Mouse (Mus musculus): ENCODE data around the gene Gm7029. TPM values are rescaled to one million over a fixed set of nuclear protein-coding genes. Genes with fewer than 3 reads are reported as not detected.
"Not testable (repeated sequence)": the region's sequence is repeated elsewhere in the genome, so short reads cannot be mapped to it uniquely, and the experiment has no call there.

The Gm7029 gene
- polyA plus RNA-seq, 1 experiment from 2014 or later = not detected

GRCm38 (mm10) chr17:33898193-33898592 is 24.6 kb downstream of the Gm7029 start:
- not testable (repeated sequence) for H3K4me1 ChIP-seq; H3K27ac ChIP-seq (replicated peaks); H3K27me3 ChIP-seq (ENCODE audit: low read depth, poor library complexity, severe bottlenecking); H3K36me3 ChIP-seq; H3K9me3 ChIP-seq (replicated peaks); H3K4me3 ChIP-seq; DNase-seq (ENCODE audit: low spot score)
- WGBS = 92% methylated on average over 4 of the region's 4 CpGs

- DNase-seq (ENCODE audit: low spot score) = no peak
- no peak overlapping the region for H3K27ac ChIP-seq (replicated peaks)
- no peaks in the 10 kb centered on the region for H3K9me3 ChIP-seq (replicated peaks)
- peaks cover under 1% of the 10 kb centered on the region; the same call in 1 of the 2 replicates for H3K4me1 ChIP-seq
- no peak overlapping the region for H3K4me3 ChIP-seq
- H3K27me3 ChIP-seq (ENCODE audit: low read depth, poor library complexity, severe bottlenecking) = no peaks in the 10 kb centered on the region
- no peaks in the 10 kb centered on the region for H3K36me3 ChIP-seq
- 87% methylated on average over 4 of the region's 4 CpGs for WGBS
These were observed 26.0 kb downstream of the Gm7029 start for GRCm38 (mm10) chr17:33899642-33900041.

GRCm38 (mm10) chr17:33900281-33900988 is 26.8 kb downstream of the Gm7029 start:
- no peak overlapping the region for H3K27ac ChIP-seq (replicated peaks)
- no peak overlapping the region for H3K4me3 ChIP-seq
- DNase-seq (ENCODE audit: low spot score) = no peak
- H3K4me1 ChIP-seq = peaks cover 5% of the 10 kb centered on the region
- H3K9me3 ChIP-seq (replicated peaks) = no peaks in the 10 kb centered on the region
- no peaks in the 10 kb centered on the region for H3K27me3 ChIP-seq (ENCODE audit: low read depth, poor library complexity, severe bottlenecking)
- H3K36me3 ChIP-seq = no peaks in the 10 kb centered on the region
- 88% methylated on average over 7 of the region's 7 CpGs for WGBS

GRCm38 (mm10) chr17:33900989-33901314 is 27.3 kb downstream of the Gm7029 start:
- Histone ChIP-seq H3K9me3 (replicated peaks) (no peaks in the 10 kb centered on the region), H3K27me3 (ENCODE audit: low read depth, poor library complexity, severe bottlenecking) (no peaks in the 10 kb centered on the region), H3K27ac (replicated peaks) (no peak overlapping the region), H3K4me3 (no peak overlapping the region), H3K36me3 (no peaks in the 10 kb centered on the region), H3K4me1 (peaks cover 5% of the 10 kb centered on the region)
- no peak for DNase-seq (ENCODE audit: low spot score)
- 86% methylated on average over 4 of the region's 4 CpGs for whole genome bisulfite sequencing

- peaks cover 5% of the 10 kb centered on the region for H3K4me1 ChIP-seq
- no peak overlapping the region for H3K4me3 ChIP-seq
- no peak for DNase-seq (ENCODE audit: low spot score)
- H3K36me3 ChIP-seq = no peaks in the 10 kb centered on the region
- H3K27me3 ChIP-seq (ENCODE audit: low read depth, poor library complexity, severe bottlenecking) = peaks cover 1% of the 10 kb centered on the region; the same call in 1 of the 2 replicates
- H3K27ac ChIP-seq (replicated peaks) = no peak overlapping the region
- 87% methylated on average over 4 of the region's 4 CpGs for WGBS
- H3K9me3 ChIP-seq (replicated peaks) = no peaks in the 10 kb centered on the region
These were observed 28.0 kb downstream of the Gm7029 start for GRCm38 (mm10) chr17:33901653-33902052.

GRCm38 (mm10) chr17:33902079-33902478 is 28.4 kb downstream of the Gm7029 start:
- Histone ChIP-seq H3K36me3 (no peaks in the 10 kb centered on the region), H3K4me3 (no peak overlapping the region), H3K4me1 (peaks cover 5% of the 10 kb centered on the region), H3K27ac (replicated peaks) (no peak overlapping the region), H3K9me3 (replicated peaks) (no peaks in the 10 kb centered on the region), H3K27me3 (ENCODE audit: low read depth, poor library complexity, severe bottlenecking) (peaks cover 6% of the 10 kb centered on the region; the same call in 1 of the 2 replicates)
- no peak for DNase-seq (ENCODE audit: low spot score)
- WGBS = 88% methylated on average over 4 of the region's 4 CpGs

- Histone ChIP-seq H3K4me3 (no peak overlapping the region), H3K4me1 (peaks cover 5% of the 10 kb centered on the region), H3K27ac (replicated peaks) (no peak overlapping the region), H3K27me3 (ENCODE audit: low read depth, poor library complexity, severe bottlenecking) (peaks cover 7% of the 10 kb centered on the region; the same call in 1 of the 2 replicates), H3K9me3 (replicated peaks) (no peaks in the 10 kb centered on the region), H3K36me3 (no peaks in the 10 kb centered on the region)
- DNase-seq (ENCODE audit: low spot score) = no peak
- WGBS = 85% methylated on average over 7 of the region's 7 CpGs
These were observed 28.9 kb downstream of the Gm7029 start for GRCm38 (mm10) chr17:33902491-33902890.

GRCm38 (mm10) chr17:33903911-33904651 is 30.4 kb downstream of the Gm7029 start:
- H3K4me1 ChIP-seq = peaks cover 17% of the 10 kb centered on the region
- not testable (repeated sequence) for DNase-seq (ENCODE audit: low spot score); H3K27me3 ChIP-seq (ENCODE audit: low read depth, poor library complexity, severe bottlenecking); H3K4me3 ChIP-seq; H3K9me3 ChIP-seq (replicated peaks); H3K27ac ChIP-seq (replicated peaks); H3K36me3 ChIP-seq
- 80% methylated on average over 6 of the region's 6 CpGs for WGBS

GRCm38 (mm10) chr17:33904835-33905234 is 31.2 kb downstream of the Gm7029 start, which contains the start of gene Platr17:
Gene Platr17 (plus strand): TSS chr17:33905135.
- WGBS = 29% methylated on average over 4 of the region's 4 CpGs
- not testable (repeated sequence) for H3K4me3 ChIP-seq; H3K27ac ChIP-seq (replicated peaks); H3K27me3 ChIP-seq (ENCODE audit: low read depth, poor library complexity, severe bottlenecking); H3K36me3 ChIP-seq; H3K9me3 ChIP-seq (replicated peaks); DNase-seq (ENCODE audit: low spot score)
- peaks cover 18% of the 10 kb centered on the region for H3K4me1 ChIP-seq

- WGBS = under 1% methylated on average over 44 of the region's 44 CpGs
- peak overlapping the region; percentile 91 for H3K27ac ChIP-seq (replicated peaks)
- peak overlapping the region; percentile 85 for H3K4me3 ChIP-seq
- peaks cover 7% of the 10 kb centered on the region; the same call in 1 of the 2 replicates for H3K27me3 ChIP-seq (ENCODE audit: low read depth, poor library complexity, severe bottlenecking)
- H3K4me1 ChIP-seq = peaks cover 39% of the 10 kb centered on the region
- peak; percentile 54 for DNase-seq (ENCODE audit: low spot score)
- H3K36me3 ChIP-seq = peaks cover 32% of the 10 kb centered on the region
- H3K9me3 ChIP-seq (replicated peaks) = no peaks in the 10 kb centered on the region
These were observed 34.9 kb downstream of the Gm7029 start for GRCm38 (mm10) chr17:33908331-33909076.

- Histone ChIP-seq H3K27ac (replicated peaks) (peak within 1 kb of the TSS; percentile 91), H3K9me3 (replicated peaks) (no peaks in the 10 kb centered on the region), H3K27me3 (ENCODE audit: low read depth, poor library complexity, severe bottlenecking) (peaks cover 7% of the 10 kb centered on the region; the same call in 1 of the 2 replicates), H3K4me3 (peak within 1 kb of the TSS; percentile 85), H3K36me3 (peaks cover 40% of the 10 kb centered on the region), H3K4me1 (peaks cover 44% of the 10 kb centered on the region)
- peak; percentile 99 for DNase-seq (ENCODE audit: low spot score)
- WGBS = under 1% methylated on average over 68 of the region's 68 CpGs
These were observed 35.6 kb downstream of the Gm7029 start, which contains the start of gene Daxx for GRCm38 (mm10) chr17:33909077-33909868. Gene Daxx (plus strand): TSS chr17:33909414.

GRCm38 (mm10) chr17:33909869-33910250 is 36.2 kb downstream of the Gm7029 start:
- no peak for DNase-seq (ENCODE audit: low spot score)
- peak overlapping the region; percentile 85 for H3K4me3 ChIP-seq
- peak overlapping the region; percentile 91 for H3K27ac ChIP-seq (replicated peaks)
- H3K9me3 ChIP-seq (replicated peaks) = no peaks in the 10 kb centered on the region
- H3K36me3 ChIP-seq = peaks cover 46% of the 10 kb centered on the region
- WGBS = 1% methylated on average over 14 of the region's 14 CpGs
- H3K4me1 ChIP-seq = peaks cover 47% of the 10 kb centered on the region
- H3K27me3 ChIP-seq (ENCODE audit: low read depth, poor library complexity, severe bottlenecking) = peaks cover 7% of the 10 kb centered on the region; the same call in 1 of the 2 replicates

Measured in midbrain, embryonic 10.5 days (tissue).